Mouse (Mus musculus) thymus, postnatal 14 days (tissue): ENCODE results near the gene Exoc2.

Experiments
- DNase-seq: peaks from one replicate; pipeline ENCODE4 v3.0.0; 2021

Gene Exoc2

GRCm38 (mm10) chr13:30968311-30968710 is 5.6 kb downstream of the Exoc2 start:
- DNase-seq, result no peak

GRCm38 (mm10) chr13:30966507-30966911 is 7.4 kb downstream of the Exoc2 start:
- DNase-seq, result no peak

GRCm38 (mm10) chr13:30961932-30962331 is 12.0 kb downstream of the Exoc2 start:
- DNase-seq, result no peak

- no peak for DNase-seq
Measured at GRCm38 (mm10) chr13:30960714-30961113, 13.2 kb downstream of the Exoc2 start.

GRCm38 (mm10) chr13:30953580-30953979 is 20.3 kb downstream of the Exoc2 start:
- DNase-seq, result no peak

GRCm38 (mm10) chr13:30952044-30952443 is 21.8 kb downstream of the Exoc2 start:
- no peak for DNase-seq

GRCm38 (mm10) chr13:30949181-30949580 is 24.7 kb downstream of the Exoc2 start:
- no peak for DNase-seq

GRCm38 (mm10) chr13:30947540-30947939 is 26.4 kb downstream of the Exoc2 start, which contains the start of gene Hus1b:
Hus1b (minus strand) TSS chr13:30947759.
- no peak for DNase-seq

- DNase-seq, result no peak
Measured at GRCm38 (mm10) chr13:30947129-30947528, 26.8 kb downstream of the Exoc2 start.

GRCm38 (mm10) chr13:30945788-30946187 is 28.1 kb downstream of the Exoc2 start:
- no peak for DNase-seq

GRCm38 (mm10) chr13:30932972-30933371 is 40.9 kb downstream of the Exoc2 start:
- no peak for DNase-seq

- no peak for DNase-seq
Measured at GRCm38 (mm10) chr13:30931613-30932012, 42.3 kb downstream of the Exoc2 start.

- no peak for DNase-seq
Measured at GRCm38 (mm10) chr13:30929119-30929518, 44.8 kb downstream of the Exoc2 start.

- no peak for DNase-seq
Measured at GRCm38 (mm10) chr13:30924269-30924668, 49.6 kb downstream of the Exoc2 start.

GRCm38 (mm10) chr13:30921914-30922313 is 52.0 kb downstream of the Exoc2 start:
- DNase-seq, result no peak

GRCm38 (mm10) chr13:30913757-30914156 is 60.1 kb downstream of the Exoc2 start:
- no peak for DNase-seq

- no peak for DNase-seq
Measured at GRCm38 (mm10) chr13:30913028-30913427, 60.9 kb downstream of the Exoc2 start.

GRCm38 (mm10) chr13:30911931-30912625 is 61.8 kb downstream of the Exoc2 start:
- DNase-seq, result no peak

- no peak for DNase-seq
Measured at GRCm38 (mm10) chr13:30910889-30911288, 63.0 kb downstream of the Exoc2 start.

GRCm38 (mm10) chr13:30902286-30902685 is 71.6 kb downstream of the Exoc2 start:
- no peak for DNase-seq

- peak; percentile 31 for DNase-seq
Measured at GRCm38 (mm10) chr13:30901387-30902041, 72.4 kb downstream of the Exoc2 start.

GRCm38 (mm10) chr13:30894015-30894634 is 79.8 kb downstream of the Exoc2 start:
- DNase-seq, result no peak

- DNase-seq, result no peak
Measured at GRCm38 (mm10) chr13:30892315-30892714, 81.6 kb downstream of the Exoc2 start.

- no peak for DNase-seq
Measured at GRCm38 (mm10) chr13:30891223-30891622, 82.7 kb downstream of the Exoc2 start.
